Mouse (Mus musculus) embryonic fibroblast, embryonic 13.5 days (primary cell): ENCODE data around the gene Urb1. TPM values are rescaled to one million over a fixed set of nuclear protein-coding genes. Genes with fewer than 3 reads are reported as not detected.
"Not testable (repeated sequence)": the region's sequence is repeated elsewhere in the genome, so short reads cannot be mapped to it uniquely, and the experiment has no call there.

ENCODE experiments used
- H3K27ac ChIP-seq: 2 replicates; pipeline ENCODE4 v1.5.1; 2012; ENCODE audit warnings: low read length, control low read depth, inconsistent platforms; ENCODE audit not compliant: insufficient read depth
- H3K4me1 ChIP-seq: 2 replicates; pipeline ENCODE4 v1.6.1; 2011; ENCODE audit warnings: low read length; ENCODE audit not compliant: control insufficient read depth, insufficient read depth
- H3K4me3 ChIP-seq: 2 replicates; pipeline ENCODE4 v1.5.1; 2011; ENCODE audit warnings: mild to moderate bottlenecking, control low read depth, low read length; ENCODE audit not compliant: insufficient read depth
- CTCF ChIP-seq: IDR thresholded peaks from 2 replicates; pipeline ENCODE4 v1.5.1; 2011; ENCODE audit warnings: mild to moderate bottlenecking, control low read depth, low read length, moderate library complexity, borderline replicate concordance; ENCODE audit not compliant: insufficient read depth
- POLR2A ChIP-seq: IDR thresholded peaks from 2 replicates; pipeline ENCODE4 v1.6.1; 2011; ENCODE audit warnings: low read depth, mild to moderate bottlenecking, control low read depth, low read length, moderate library complexity
- polyA plus RNA-seq: library from polyadenylated mRNA; stranded (reverse); fragments of >200 nt; gene quantifications from 2 replicates; pipeline ENCODE4 v1.2.4, GENCODE M21; 2011; ENCODE audit warnings: low read depth; ENCODE audit not compliant: missing spikeins, insufficient read length

Urb1 gene
- polyA plus RNA-seq, 1 experiment = 6.2 TPM

GRCm38 (mm10) chr16:90826457-90826856 lies 16.2 kb upstream of the Urb1 start, which contains the start of gene Eva1c:
Gene Eva1c, plus strand, starts transcription at chr16:90826719.
- Histone ChIP-seq H3K4me3 (no peak within 1 kb of the TSS), H3K27ac (no peak within 1 kb of the TSS)
- TF ChIP-seq POLR2A (no peak), CTCF (no peak)

GRCm38 (mm10) chr16:90826041-90826440 lies 15.8 kb upstream of the Urb1 start:
- no peak for TF ChIP-seq CTCF
- no peak for TF ChIP-seq POLR2A

More at GRCm38 (mm10) chr16:90826457-90826856, 16.2 kb upstream of the Urb1 start, which contains the start of gene Eva1c:
- H3K4me1 ChIP-seq = no peaks in the 10 kb centered on the region

GRCm38 (mm10) chr16:90823986-90824385 lies 13.8 kb upstream of the Urb1 start:
- not testable (repeated sequence) for H3K27ac ChIP-seq, H3K4me3 ChIP-seq, H3K4me1 ChIP-seq

More at GRCm38 (mm10) chr16:90826041-90826440, 15.8 kb upstream of the Urb1 start:
- H3K4me3 ChIP-seq = no peak overlapping the region
- H3K27ac ChIP-seq = no peak overlapping the region
- no peaks in the 10 kb centered on the region for H3K4me1 ChIP-seq

- no peaks in the 10 kb centered on the region for H3K4me1 ChIP-seq
- H3K27ac ChIP-seq = no peak overlapping the region
- no peak overlapping the region for H3K4me3 ChIP-seq
- TF ChIP-seq POLR2A (no peak), CTCF (no peak)
These were observed 12.8 kb upstream of the Urb1 start for GRCm38 (mm10) chr16:90822981-90823380.

GRCm38 (mm10) chr16:90822284-90822935 lies 12.2 kb upstream of the Urb1 start:
- TF ChIP-seq CTCF (no peak), POLR2A (no peak)
- Histone ChIP-seq H3K4me3 (no peak overlapping the region), H3K27ac (no peak overlapping the region), H3K4me1 (no peaks in the 10 kb centered on the region)

GRCm38 (mm10) chr16:90821046-90821697 lies 11.0 kb upstream of the Urb1 start:
- H3K27ac ChIP-seq = no peak overlapping the region
- no peak overlapping the region for H3K4me3 ChIP-seq
- H3K4me1 ChIP-seq = no peaks in the 10 kb centered on the region
- TF ChIP-seq CTCF (no peak), POLR2A (no peak)

- Histone ChIP-seq H3K4me1 (no peaks in the 10 kb centered on the region), H3K4me3 (no peak overlapping the region), H3K27ac (no peak overlapping the region)
- TF ChIP-seq CTCF = no peak
- no peak for TF ChIP-seq POLR2A
These were observed 10.1 kb upstream of the Urb1 start for GRCm38 (mm10) chr16:90820326-90820725.

- Histone ChIP-seq H3K4me1 (no peaks in the 10 kb centered on the region), H3K4me3 (no peak overlapping the region), H3K27ac (no peak overlapping the region)
- no peak for TF ChIP-seq POLR2A
- no peak for TF ChIP-seq CTCF
These were observed 1.9 kb upstream of the Urb1 start for GRCm38 (mm10) chr16:90812086-90812485.

- Histone ChIP-seq H3K4me3 (peak overlapping the region; percentile 30), H3K4me1 (no peaks in the 10 kb centered on the region), H3K27ac (no peak overlapping the region)
- TF ChIP-seq POLR2A = 0 out of 2 replicates have a peak, but pooled peaks have one; percentile 25
- TF ChIP-seq CTCF = no peak
These were observed 573 bp upstream of the Urb1 start for GRCm38 (mm10) chr16:90810716-90811256.

- H3K4me1 ChIP-seq = no peaks in the 10 kb centered on the region
- H3K4me3 ChIP-seq = no peak overlapping the region
- no peak overlapping the region for H3K27ac ChIP-seq
- TF ChIP-seq CTCF (no peak), POLR2A (no peak)
These were observed 5.7 kb downstream of the Urb1 start for GRCm38 (mm10) chr16:90804466-90804865.

GRCm38 (mm10) chr16:90801928-90802327 lies 8.3 kb downstream of the Urb1 start:
- TF ChIP-seq POLR2A (no peak), CTCF (no peak)
- no peaks in the 10 kb centered on the region for H3K4me1 ChIP-seq
- no peak overlapping the region for H3K27ac ChIP-seq
- H3K4me3 ChIP-seq = no peak overlapping the region
